Mouse (Mus musculus) right cerebral cortex, adult 2 months (tissue): ENCODE measurements around the gene Klhl5.
A peak's percentile ranks its signal among the peaks of the same experiment; 100 is the strongest.
"Not testable (repeated sequence)": the region's sequence is repeated elsewhere in the genome, so short reads cannot be mapped to it uniquely, and the experiment has no call there.

Experiments used
- DNase-seq, 2 experiments: peaks; one replicate each; pipeline ENCODE4 v3.0.0; 2021 to 2022; ENCODE audit warnings: low spot score in 2 of 2

Klhl5 gene

GRCm38 (mm10) chr5:65097457-65097856, 9.9 kb upstream of the Klhl5 start:
- DNase-seq, result no peak

- no peak for DNase-seq
Observed at GRCm38 (mm10) chr5:65100002-65100401, 7.3 kb upstream of the Klhl5 start.

GRCm38 (mm10) chr5:65101209-65101608, 6.1 kb upstream of the Klhl5 start:
- no peak for DNase-seq

- no peak for DNase-seq
Observed at GRCm38 (mm10) chr5:65101621-65102020, 5.7 kb upstream of the Klhl5 start.

GRCm38 (mm10) chr5:65102026-65102640, 5.2 kb upstream of the Klhl5 start:
- DNase-seq, result no peak

- no peak for DNase-seq
Observed at GRCm38 (mm10) chr5:65102641-65103042, 4.7 kb upstream of the Klhl5 start.

- peak in 1 of 2 experiments; percentile 23 for DNase-seq
Observed at GRCm38 (mm10) chr5:65107773-65108432, 564 bp downstream of the Klhl5 start.

GRCm38 (mm10) chr5:65112225-65112624, 4.9 kb downstream of the Klhl5 start:
- DNase-seq, result not testable (repeated sequence)

- DNase-seq, result no peak
Observed at GRCm38 (mm10) chr5:65113323-65113722, 6.0 kb downstream of the Klhl5 start.

GRCm38 (mm10) chr5:65116789-65117188, 9.4 kb downstream of the Klhl5 start:
- no peak for DNase-seq

- no peak for DNase-seq
Observed at GRCm38 (mm10) chr5:65119495-65119894, 12.2 kb downstream of the Klhl5 start.

GRCm38 (mm10) chr5:65119918-65120317, 12.6 kb downstream of the Klhl5 start:
- no peak for DNase-seq

GRCm38 (mm10) chr5:65122616-65123015, 15.3 kb downstream of the Klhl5 start:
- no peak for DNase-seq

- no peak for DNase-seq
Observed at GRCm38 (mm10) chr5:65126137-65126536, 18.8 kb downstream of the Klhl5 start.

GRCm38 (mm10) chr5:65128481-65128880, 21.1 kb downstream of the Klhl5 start:
- no peak for DNase-seq

GRCm38 (mm10) chr5:65130528-65131210, 23.3 kb downstream of the Klhl5 start:
- peak in 1 of 2 experiments; percentile 50 for DNase-seq

GRCm38 (mm10) chr5:65131211-65131879, 24.0 kb downstream of the Klhl5 start:
- peak; percentile 40 to 58 for DNase-seq

- no peak for DNase-seq
Observed at GRCm38 (mm10) chr5:65136159-65136558, 28.8 kb downstream of the Klhl5 start.

- no peak for DNase-seq
Observed at GRCm38 (mm10) chr5:65137073-65137472, 29.7 kb downstream of the Klhl5 start.

- no peak for DNase-seq
Observed at GRCm38 (mm10) chr5:65141242-65141641, 33.9 kb downstream of the Klhl5 start.

GRCm38 (mm10) chr5:65142247-65142646, 34.9 kb downstream of the Klhl5 start:
- no peak for DNase-seq

- DNase-seq, result no peak
Observed at GRCm38 (mm10) chr5:65145499-65146101, 38.3 kb downstream of the Klhl5 start.
